Mouse (Mus musculus): ENCODE data around the gene Wwc2. TPM values are rescaled to one million over a fixed set of nuclear protein-coding genes. Genes with fewer than 3 reads are reported as not detected.

Gene Wwc2
- polyA plus RNA-seq, 1 experiment from 2014 or later = 5.1 TPM

GRCm38 (mm10) chr8:47996126-47996525 lies 5.4 kb upstream of the Wwc2 start:
- TF ChIP-seq CTCF (IDR thresholded peaks at IDR 0.05; ENCODE audit: low read depth) (no peak), EP300 (optimal IDR thresholded peaks at IDR 0.05) (no peak)
- Histone ChIP-seq H3K9me3 (ENCODE audit: control insufficient read depth, low read length) (no peaks in the 10 kb centered on the region), H3K4me3 (ENCODE audit: low read depth, low read length) (no peak overlapping the region), H3K9ac (ENCODE audit: low read length) (no peak overlapping the region), H3K4me2 (replicated peaks; ENCODE audit: low read depth) (no peak overlapping the region), H3K27ac (replicated peaks) (no peak overlapping the region), H3K36me3 (ENCODE audit: control insufficient read depth, insufficient read depth, low read length) (no peaks in the 10 kb centered on the region), H3K4me1 (replicated peaks; ENCODE audit: control insufficient read depth, insufficient read depth) (no peaks in the 10 kb centered on the region), H3K27me3 (ENCODE audit: control insufficient read depth, insufficient read depth, low read length) (no peaks in the 10 kb centered on the region)
- ATAC-seq (ENCODE audit: low FRiP score, low TSS enrichment) = no peak
- no peak for DNase-seq (ENCODE audit: low spot score)
- 95% methylated on average over 3 of the region's 3 CpGs for WGBS

- H3K9me3 ChIP-seq (ENCODE audit: control insufficient read depth, low read length) = no peaks in the 10 kb centered on the region
- H3K4me1 ChIP-seq (replicated peaks; ENCODE audit: control insufficient read depth, insufficient read depth) = no peaks in the 10 kb centered on the region
- no peak for DNase-seq (ENCODE audit: low spot score)
- 80% methylated on average over 6 of the region's 6 CpGs for WGBS
- ATAC-seq (ENCODE audit: low FRiP score, low TSS enrichment) = no peak
- no peaks in the 10 kb centered on the region for H3K36me3 ChIP-seq (ENCODE audit: control insufficient read depth, insufficient read depth, low read length)
- no peak overlapping the region for H3K27ac ChIP-seq (replicated peaks)
- no peaks in the 10 kb centered on the region for H3K27me3 ChIP-seq (ENCODE audit: control insufficient read depth, insufficient read depth, low read length)
- H3K4me2 ChIP-seq (replicated peaks; ENCODE audit: low read depth) = peak overlapping the region; percentile 57
- TF ChIP-seq EP300 (optimal IDR thresholded peaks at IDR 0.05) (no peak), CTCF (IDR thresholded peaks at IDR 0.05; ENCODE audit: low read depth) (no peak)
- H3K4me3 ChIP-seq (ENCODE audit: low read depth, low read length) = peak overlapping the region; percentile 34; the same call in 1 of the 2 replicates
- no peak overlapping the region for H3K9ac ChIP-seq (ENCODE audit: low read length)
Observed at GRCm38 (mm10) chr8:47995391-47995790, 4.7 kb upstream of the Wwc2 start.

- ATAC-seq (ENCODE audit: low FRiP score, low TSS enrichment) (no peak), DNase-seq (ENCODE audit: low spot score) (peak; percentile 54)
- H3K27me3 ChIP-seq (ENCODE audit: control insufficient read depth, insufficient read depth, low read length) = no peaks in the 10 kb centered on the region
- H3K4me2 ChIP-seq (replicated peaks; ENCODE audit: low read depth) = peak overlapping the region; percentile 57
- H3K9ac ChIP-seq (ENCODE audit: low read length) = 0 out of 2 replicates have a peak overlapping the region, but pooled peaks have one; percentile 35
- H3K4me3 ChIP-seq (ENCODE audit: low read depth, low read length) = peak overlapping the region; percentile 34
- 23% methylated on average over 25 of the region's 25 CpGs for WGBS
- TF ChIP-seq EP300 (optimal IDR thresholded peaks at IDR 0.05) = no peak
- TF ChIP-seq CTCF (IDR thresholded peaks at IDR 0.05; ENCODE audit: low read depth) = no peak
- H3K27ac ChIP-seq (replicated peaks) = no peak overlapping the region
- H3K36me3 ChIP-seq (ENCODE audit: control insufficient read depth, insufficient read depth, low read length) = no peaks in the 10 kb centered on the region
- no peaks in the 10 kb centered on the region for H3K4me1 ChIP-seq (replicated peaks; ENCODE audit: control insufficient read depth, insufficient read depth)
- H3K9me3 ChIP-seq (ENCODE audit: control insufficient read depth, low read length) = no peaks in the 10 kb centered on the region
Observed at GRCm38 (mm10) chr8:47994618-47995274, 4.0 kb upstream of the Wwc2 start.

GRCm38 (mm10) chr8:47990386-47990772 lies 345 bp downstream of the Wwc2 start:
- DNase-seq (ENCODE audit: low spot score) = peak; percentile 97
- ATAC-seq (ENCODE audit: low FRiP score, low TSS enrichment) = peak; percentile 96
- peak overlapping the region; percentile 94 for H3K9ac ChIP-seq (ENCODE audit: low read length)
- H3K36me3 ChIP-seq (ENCODE audit: control insufficient read depth, insufficient read depth, low read length) = no peaks in the 10 kb centered on the region
- H3K4me2 ChIP-seq (replicated peaks; ENCODE audit: low read depth) = peak overlapping the region; percentile 97
- H3K4me3 ChIP-seq (ENCODE audit: low read depth, low read length) = peak overlapping the region; percentile 88
- H3K4me1 ChIP-seq (replicated peaks; ENCODE audit: control insufficient read depth, insufficient read depth) = no peaks in the 10 kb centered on the region
- WGBS = under 1% methylated on average over 42 of the region's 45 CpGs
- H3K27ac ChIP-seq (replicated peaks) = peak overlapping the region; percentile 98
- TF ChIP-seq CTCF (IDR thresholded peaks at IDR 0.05; ENCODE audit: low read depth) (peak; percentile 44; the same call in 1 of the 2 replicates), EP300 (optimal IDR thresholded peaks at IDR 0.05) (no peak)
- H3K9me3 ChIP-seq (ENCODE audit: control insufficient read depth, low read length) = no peaks in the 10 kb centered on the region
- no peaks in the 10 kb centered on the region for H3K27me3 ChIP-seq (ENCODE audit: control insufficient read depth, insufficient read depth, low read length)

GRCm38 (mm10) chr8:47989655-47990385 lies 904 bp downstream of the Wwc2 start:
- Histone ChIP-seq H3K27ac (replicated peaks) (peak overlapping the region; percentile 98), H3K9me3 (ENCODE audit: control insufficient read depth, low read length) (no peaks in the 10 kb centered on the region), H3K4me2 (replicated peaks; ENCODE audit: low read depth) (peak overlapping the region; percentile 97), H3K4me1 (replicated peaks; ENCODE audit: control insufficient read depth, insufficient read depth) (no peaks in the 10 kb centered on the region), H3K4me3 (ENCODE audit: low read depth, low read length) (peak overlapping the region; percentile 88), H3K9ac (ENCODE audit: low read length) (peak overlapping the region; percentile 94), H3K27me3 (ENCODE audit: control insufficient read depth, insufficient read depth, low read length) (no peaks in the 10 kb centered on the region), H3K36me3 (ENCODE audit: control insufficient read depth, insufficient read depth, low read length) (no peaks in the 10 kb centered on the region)
- 0% methylated on average over 40 of the region's 66 CpGs for WGBS
- DNase-seq (ENCODE audit: low spot score) (peak; percentile 57), ATAC-seq (ENCODE audit: low FRiP score, low TSS enrichment) (no peak; the same call in none of the 2 replicates)
- TF ChIP-seq EP300 (optimal IDR thresholded peaks at IDR 0.05) = no peak
- no peak for TF ChIP-seq CTCF (IDR thresholded peaks at IDR 0.05; ENCODE audit: low read depth)

GRCm38 (mm10) chr8:47989211-47989610 lies 1.5 kb downstream of the Wwc2 start:
- Histone ChIP-seq H3K4me3 (ENCODE audit: low read depth, low read length) (peak overlapping the region; percentile 88), H3K36me3 (ENCODE audit: control insufficient read depth, insufficient read depth, low read length) (no peaks in the 10 kb centered on the region), H3K4me2 (replicated peaks; ENCODE audit: low read depth) (peak overlapping the region; percentile 97), H3K27me3 (ENCODE audit: control insufficient read depth, insufficient read depth, low read length) (no peaks in the 10 kb centered on the region), H3K9me3 (ENCODE audit: control insufficient read depth, low read length) (no peaks in the 10 kb centered on the region), H3K9ac (ENCODE audit: low read length) (peak overlapping the region; percentile 94), H3K4me1 (replicated peaks; ENCODE audit: control insufficient read depth, insufficient read depth) (no peaks in the 10 kb centered on the region), H3K27ac (replicated peaks) (no peak overlapping the region; the same call in 1 of the 2 replicates)
- no peak for ATAC-seq (ENCODE audit: low FRiP score, low TSS enrichment)
- WGBS = 18% methylated on average over 8 of the region's 8 CpGs
- TF ChIP-seq CTCF (IDR thresholded peaks at IDR 0.05; ENCODE audit: low read depth) = no peak
- no peak for TF ChIP-seq EP300 (optimal IDR thresholded peaks at IDR 0.05)
- no peak for DNase-seq (ENCODE audit: low spot score)
